Mouse (Mus musculus) kidney, adult 2 months (tissue): ENCODE data around the gene Sult1a1.

Experiments used
- CTCF ChIP-seq: fragments of 200-500 bp; conservative IDR thresholded peaks from 2 replicates; pipeline ENCODE4 v1.5.1; 2011; ENCODE audit warnings: low read depth, mild to moderate bottlenecking, control low read depth, low read length, moderate library complexity, mixed read lengths; ENCODE audit not compliant: insufficient read depth, insufficient read length
- POLR2A ChIP-seq: fragments of 200-500 bp; IDR thresholded peaks from one replicate; pipeline ENCODE4 v1.6.1; 2011; ENCODE audit warnings: low read depth, low read length, control low read depth

- TF ChIP-seq POLR2A (no peak), CTCF (no peak)
Measured at GRCm38 (mm10) chr7:126668452-126668851, 7.8 kb downstream of the Sult1a1 start.
